Mouse (Mus musculus) yolk sac, embryonic 10.5 days (tissue): ENCODE measurements around the gene Mrs2.

Experiments
- DNase-seq: peaks from one replicate; pipeline ENCODE4 v3.0.0-alpha.2; 2017; ENCODE audit warnings: low spot score

Mrs2 gene

GRCm38 (mm10) chr13:25019793-25020539 is at the start of gene Mrs2:
TSS of gene Mrs2 (minus strand) at chr13:25020379.
- peak; percentile 89 for DNase-seq

GRCm38 (mm10) chr13:25069765-25070164 is 49.6 kb upstream of the Mrs2 start:
- DNase-seq: no peak

- no peak for DNase-seq
Observed at GRCm38 (mm10) chr13:25067183-25067582, 47.0 kb upstream of the Mrs2 start.

GRCm38 (mm10) chr13:25066659-25067058 is 46.5 kb upstream of the Mrs2 start:
- no peak for DNase-seq

GRCm38 (mm10) chr13:25055873-25056667 is 35.9 kb upstream of the Mrs2 start, which contains the start of gene Dcdc2a:
TSS of gene Dcdc2a (plus strand) at chr13:25056004.
- peak; percentile 26 for DNase-seq

- DNase-seq: peak; percentile 57
Observed at GRCm38 (mm10) chr13:25055111-25055554, 35.0 kb upstream of the Mrs2 start.

- no peak for DNase-seq
Observed at GRCm38 (mm10) chr13:25052671-25053070, 32.5 kb upstream of the Mrs2 start.

GRCm38 (mm10) chr13:25039488-25039887 is 19.3 kb upstream of the Mrs2 start:
- no peak for DNase-seq

- DNase-seq: no peak
Observed at GRCm38 (mm10) chr13:25027114-25027425, 6.9 kb upstream of the Mrs2 start.

- no peak for DNase-seq
Observed at GRCm38 (mm10) chr13:25026409-25027113, 6.4 kb upstream of the Mrs2 start.

- DNase-seq: no peak
Observed at GRCm38 (mm10) chr13:25024655-25025054, 4.5 kb upstream of the Mrs2 start.

- no peak for DNase-seq
Observed at GRCm38 (mm10) chr13:25023129-25023528, 3.0 kb upstream of the Mrs2 start.

- no peak for DNase-seq
Observed at GRCm38 (mm10) chr13:25022386-25022785, 2.2 kb upstream of the Mrs2 start.

- no peak for DNase-seq
Observed at GRCm38 (mm10) chr13:25020540-25020892, 337 bp upstream of the Mrs2 start.

- DNase-seq: no peak
Observed at GRCm38 (mm10) chr13:25018316-25018715, 1.9 kb downstream of the Mrs2 start.

- DNase-seq: no peak
Observed at GRCm38 (mm10) chr13:25007115-25007514, 13.1 kb downstream of the Mrs2 start.

GRCm38 (mm10) chr13:25002965-25003364 is 17.2 kb downstream of the Mrs2 start:
- no peak for DNase-seq

GRCm38 (mm10) chr13:24999538-24999937 is 20.6 kb downstream of the Mrs2 start:
- peak; percentile 38 for DNase-seq

- no peak for DNase-seq
Observed at GRCm38 (mm10) chr13:24993160-24993559, 27.0 kb downstream of the Mrs2 start.

- DNase-seq: no peak
Observed at GRCm38 (mm10) chr13:24989006-24989405, 31.2 kb downstream of the Mrs2 start.

GRCm38 (mm10) chr13:24988391-24988790 is 31.8 kb downstream of the Mrs2 start:
- no peak for DNase-seq

GRCm38 (mm10) chr13:24985435-24985834 is 34.7 kb downstream of the Mrs2 start:
- no peak for DNase-seq

- no peak for DNase-seq
Observed at GRCm38 (mm10) chr13:24981031-24981430, 39.1 kb downstream of the Mrs2 start.
